Comparison of ENCODE assay signal across 8 mouse cellular contexts in genomic region chr2:135658486-135659390, GRCm38 (mm10). TPM values are rescaled to one million over a fixed set of nuclear protein-coding genes. Genes with fewer than 3 reads are reported as not detected.
DNase-seq lines count a peak whose midpoint lies in the region; ATAC-seq and TF ChIP-seq lines count a peak whose summit lies in the region.

Plcb4 (plus strand) TSS chr2:135659011.

- no peaks in the 10 kb centered on the region for H3K27me3 ChIP-seq in heart, embryonic 12.5 days (replicated peaks)
- H3K27me3 ChIP-seq in kidney, embryonic 15.5 days, result no peaks in the 10 kb centered on the region
- no peaks in the 10 kb centered on the region for H3K27me3 ChIP-seq in limb, embryonic 15.5 days
- H3K27me3 ChIP-seq in midbrain, embryonic 16.5 days (ENCODE audit: control insufficient read depth, insufficient read depth, low read depth, low read length), result no peaks in the 10 kb centered on the region

- peak within 1 kb of the TSS; percentile 88 for H3K4me3 ChIP-seq in heart, embryonic 12.5 days
- peak within 1 kb of the TSS; percentile 85 for H3K4me3 ChIP-seq in kidney, embryonic 15.5 days (replicated peaks)
- peak within 1 kb of the TSS; percentile 83 for H3K4me3 ChIP-seq in limb, embryonic 15.5 days
- peak within 1 kb of the TSS; percentile 94 for H3K4me3 ChIP-seq in midbrain, embryonic 16.5 days (ENCODE audit: low read depth, low read length)

- WGBS in heart, embryonic 12.5 days, result under 1% methylated on average over 70 of the region's 71 CpGs
- under 1% methylated on average over 62 of the region's 71 CpGs for WGBS in kidney, embryonic 15.5 days
- under 1% methylated on average over 69 of the region's 71 CpGs for WGBS in limb, embryonic 15.5 days
- WGBS in midbrain, embryonic 16.5 days, result under 1% methylated on average over 58 of the region's 71 CpGs

- H3K9ac ChIP-seq in heart, embryonic 12.5 days, result peak within 1 kb of the TSS; percentile 88
- peak within 1 kb of the TSS; percentile 96 for H3K9ac ChIP-seq in kidney, embryonic 15.5 days
- peak within 1 kb of the TSS; percentile 86 for H3K9ac ChIP-seq in limb, embryonic 15.5 days
- peak within 1 kb of the TSS; percentile 94 for H3K9ac ChIP-seq in midbrain, embryonic 16.5 days (ENCODE audit: low read depth, low read length)

- H3K4me2 ChIP-seq in heart, embryonic 12.5 days, result peak within 1 kb of the TSS; percentile 72
- H3K4me2 ChIP-seq in kidney, embryonic 15.5 days, result peak within 1 kb of the TSS; percentile 85
- H3K4me2 ChIP-seq in limb, embryonic 15.5 days, result peak within 1 kb of the TSS; percentile 87
- peak within 1 kb of the TSS; percentile 68 for H3K4me2 ChIP-seq in midbrain, embryonic 16.5 days (ENCODE audit: low read length)

- TF ChIP-seq CTCF in brain, embryonic 14.5 days (IDR thresholded peaks at IDR 0.05; ENCODE audit: borderline replicate concordance, extremely low read depth, insufficient read depth, insufficient read length), result no peak

- no peaks in the 10 kb centered on the region for H3K9me3 ChIP-seq in heart, embryonic 12.5 days (replicated peaks)
- no peaks in the 10 kb centered on the region for H3K9me3 ChIP-seq in kidney, embryonic 15.5 days (replicated peaks)
- H3K9me3 ChIP-seq in limb, embryonic 15.5 days, result no peaks in the 10 kb centered on the region
- no peaks in the 10 kb centered on the region for H3K9me3 ChIP-seq in midbrain, embryonic 16.5 days (replicated peaks; ENCODE audit: control insufficient read depth, low read length, poor library complexity, severe bottlenecking)

- H3K27ac ChIP-seq in heart, embryonic 12.5 days (ENCODE audit: poor library complexity, severe bottlenecking), result peak within 1 kb of the TSS; percentile 96
- peak within 1 kb of the TSS; percentile 97 for H3K27ac ChIP-seq in kidney, embryonic 15.5 days
- H3K27ac ChIP-seq in limb, embryonic 15.5 days, result peak within 1 kb of the TSS; percentile 90
- H3K27ac ChIP-seq in midbrain, embryonic 16.5 days (ENCODE audit: low read length), result peak within 1 kb of the TSS; percentile 99

- H3K36me3 ChIP-seq in heart, embryonic 12.5 days, result no peaks in the 10 kb centered on the region
- no peaks in the 10 kb centered on the region for H3K36me3 ChIP-seq in kidney, embryonic 15.5 days
- no peaks in the 10 kb centered on the region for H3K36me3 ChIP-seq in limb, embryonic 15.5 days
- no peaks in the 10 kb centered on the region for H3K36me3 ChIP-seq in midbrain, embryonic 16.5 days (ENCODE audit: control insufficient read depth, insufficient read depth, low read length)

- ATAC-seq in erythroid progenitor cell, adult 5-6 weeks (replicated peaks; ENCODE audit: low FRiP score, poor library complexity, severe bottlenecking), result peak; percentile 67
- peak; percentile 89 for ATAC-seq in heart, embryonic 12.5 days (ENCODE audit: insufficient number of reproducible peaks, low FRiP score)
- peak; percentile 95 for ATAC-seq in kidney, embryonic 15.5 days (replicated peaks; ENCODE audit: low FRiP score)
- peak; percentile 81 for ATAC-seq in limb, embryonic 15.5 days (ENCODE audit: insufficient number of reproducible peaks, low FRiP score, low TSS enrichment, low read depth)
- ATAC-seq in midbrain, embryonic 16.5 days, result peak; percentile 95

- 0 out of 2 replicates have a peak, but pooled peaks cover 3% of the 10 kb centered on the region for H3K4me1 ChIP-seq in heart, embryonic 12.5 days (replicated peaks)
- H3K4me1 ChIP-seq in kidney, embryonic 15.5 days, result peaks cover 12% of the 10 kb centered on the region
- 0 out of 2 replicates have a peak, but pooled peaks cover 3% of the 10 kb centered on the region for H3K4me1 ChIP-seq in limb, embryonic 15.5 days
- H3K4me1 ChIP-seq in midbrain, embryonic 16.5 days (ENCODE audit: control insufficient read depth, insufficient read depth, low read length), result peaks cover 18% of the 10 kb centered on the region

- peak; percentile 26 to 37 for DNase-seq in B cell, adult 2 months
- DNase-seq in brain, embryonic 14.5 days (ENCODE audit: low read depth), result peak; percentile 94
- peak; percentile 39 to 43 for DNase-seq in spleen, adult 18-20 months

- peak; percentile 80 for TF ChIP-seq POLR2A in brain, embryonic 14.5 days (IDR thresholded peaks at IDR 0.05; ENCODE audit: borderline replicate concordance, extremely low read depth, insufficient read depth, insufficient read length, poor library complexity, severe bottlenecking)

RNA-seq across cellular contexts. Expression of gene Plcb4, which starts in this region (rescaled TPM):
- polyA plus RNA-seq in brain, embryonic 14.5 days (2012; rRNA removed), result 22.7 and 40.1 TPM in 2 replicates
- 0.84 and 5.0 TPM in 2 replicates for total RNA-seq in erythroid progenitor cell, adult 5-6 weeks (2015; ENCODE audit: low replicate concordance)
- total RNA-seq in erythroid progenitor cell, adult 5-6 weeks (2017; ENCODE audit: low replicate concordance), result 1.2 and 3.0 TPM in 2 replicates
- polyA plus RNA-seq in heart, embryonic 12.5 days (2016; fragmentation: Nextera tagmentation; extraction: Ambion mirVana), result 33.2 and 34.4 TPM in 2 replicates
- polyA plus RNA-seq in kidney, embryonic 15.5 days (2015; fragmentation: Nextera tagmentation; extraction: Ambion mirVana), result 19.0 and 20.9 TPM in 2 replicates
- 14.9 and 17.4 TPM in 2 replicates for polyA plus RNA-seq in limb, embryonic 15.5 days (2015; fragmentation: Nextera tagmentation; extraction: Ambion mirVana)
- 44.4 and 51.4 TPM in 2 replicates for polyA plus RNA-seq in midbrain, embryonic 16.5 days (2015; fragmentation: Nextera tagmentation; extraction: Ambion mirVana)

Comparison
In these comparisons a context has a peak if more than half of its experiments do, and no peak if none do; other contexts are left out.
1. Peak in every context shown above with its lines: DNase-seq, ATAC-seq, H3K4me3 ChIP-seq and H3K27ac ChIP-seq.
2. DNase-seq: peak in every context shown above with its lines; median percentile 94 in brain, embryonic 14.5 days; 41 in spleen, adult 18-20 months; 32 in B cell, adult 2 months.